Mouse (Mus musculus) CH12.LX (cell line): ENCODE data around the gene Tmem199. TPM values are rescaled to one million over a fixed set of nuclear protein-coding genes. Genes with fewer than 3 reads are reported as not detected.

Experiments used
- DNase-seq: peaks from one replicate; pipeline ENCODE4 v3.0.0-alpha.2; 2013; ENCODE audit errors: extremely low read depth
- H3K27ac ChIP-seq: 2 replicates; pipeline ENCODE4 v1.5.1; 2012; ENCODE audit warnings: low read depth, mild to moderate bottlenecking, control low read depth, moderate library complexity; ENCODE audit not compliant: insufficient read depth
- H3K27me3 ChIP-seq: replicated peaks from 2 replicates; pipeline ENCODE3; 2012; ENCODE audit warnings: inconsistent platforms
- H3K36me3 ChIP-seq, 2 experiments: replicated peaks in 1 of 2; 2 replicates each; pipeline versions ENCODE3 to v1.6.1; 2012; ENCODE audit warnings: inconsistent platforms in 1 of 2, low read length in 1 of 2, mild to moderate bottlenecking in 1 of 2, mixed read lengths in 1 of 2, moderate library complexity in 1 of 2; ENCODE audit not compliant: control insufficient read depth in 1 of 2, insufficient read depth in 1 of 2
- H3K4me1 ChIP-seq, 2 experiments: 2 replicates each; pipeline ENCODE4 v1.6.1; 2012; ENCODE audit warnings: inconsistent platforms in 1 of 2, moderate library complexity in 1 of 2; ENCODE audit not compliant: insufficient read depth in 2 of 2, control insufficient read depth in 1 of 2
- H3K4me2 ChIP-seq: 2 replicates; pipeline ENCODE4 v1.6.1; 2012; ENCODE audit warnings: low read depth, mild to moderate bottlenecking, control low read depth; ENCODE audit not compliant: poor library complexity, insufficient read depth, severe bottlenecking
- H3K4me3 ChIP-seq, 3 experiments: fragments of 150-350 bp in 1 of 3; sonication (generic) in 1 of 3; replicated peaks in 1 of 3; 2 replicates each; pipeline versions ENCODE3 to v1.5.1; 2011 to 2012; ENCODE audit warnings: low read depth in 2 of 3, low read length in 2 of 3, mild to moderate bottlenecking in 2 of 3, moderate library complexity in 2 of 3, control low read depth in 1 of 3, improper control_type of control experiment in 1 of 3, inconsistent platforms in 1 of 3, mixed read lengths in 1 of 3; ENCODE audit not compliant: poor library complexity in 1 of 3
- H3K79me2 ChIP-seq: replicated peaks from 2 replicates; pipeline ENCODE4 v1.6.1; 2012; ENCODE audit warnings: mild to moderate bottlenecking, moderate library complexity; ENCODE audit not compliant: control insufficient read depth, poor library complexity, insufficient read depth, severe bottlenecking; ENCODE audit errors: extremely low read depth
- H3K9ac ChIP-seq: 2 replicates; pipeline ENCODE4 v1.6.1; 2012; ENCODE audit warnings: low read depth, mild to moderate bottlenecking, control low read depth, moderate library complexity; ENCODE audit not compliant: insufficient read depth
- H3K9me3 ChIP-seq: replicated peaks from 2 replicates; pipeline ENCODE3; 2012; ENCODE audit warnings: low read length, inconsistent platforms, mixed read lengths
- BHLHE40 ChIP-seq: IDR thresholded peaks from 2 replicates; pipeline ENCODE4 v1.6.1; 2011; ENCODE audit warnings: mild to moderate bottlenecking, low read depth, low read length, improper control_type of control experiment
- CHD1 ChIP-seq: IDR thresholded peaks from 2 replicates; pipeline ENCODE4 v1.6.1; 2012; ENCODE audit warnings: low read depth, low read length, improper control_type of control experiment, inconsistent platforms
- CHD2 ChIP-seq: IDR thresholded peaks from 2 replicates; pipeline ENCODE4 v1.6.1; 2011; ENCODE audit warnings: low read length, improper control_type of control experiment
- E2F4 ChIP-seq: IDR thresholded peaks from 2 replicates; pipeline ENCODE4 v1.6.1; 2011; ENCODE audit warnings: low read depth, low read length, improper control_type of control experiment; ENCODE audit not compliant: insufficient replicate concordance
- ELF1 ChIP-seq: IDR thresholded peaks from 2 replicates; pipeline ENCODE4 v1.6.1; 2014; ENCODE audit warnings: low read depth, mild to moderate bottlenecking, inconsistent platforms, low read length, improper control_type of control experiment
- EP300 ChIP-seq: IDR thresholded peaks from 2 replicates; pipeline ENCODE4 v1.6.1; 2011; ENCODE audit warnings: low read length, improper control_type of control experiment
- ETS1 ChIP-seq: conservative IDR thresholded peaks from 2 replicates; pipeline ENCODE4 v1.6.1; 2012; ENCODE audit warnings: low read depth, mild to moderate bottlenecking, inconsistent platforms, low read length, improper control_type of control experiment, moderate library complexity
- GABPA ChIP-seq: IDR thresholded peaks from 2 replicates; pipeline ENCODE4 v1.6.1; 2012; ENCODE audit warnings: low read depth, low read length, improper control_type of control experiment, inconsistent platforms; ENCODE audit not compliant: insufficient replicate concordance
- HCFC1 ChIP-seq: IDR thresholded peaks from 2 replicates; pipeline ENCODE4 v1.6.1; 2012; ENCODE audit warnings: low read depth, mild to moderate bottlenecking, inconsistent platforms, low read length, improper control_type of control experiment
- IRF4 ChIP-seq: IDR thresholded peaks from 2 replicates; pipeline ENCODE4 v1.6.1; 2014; ENCODE audit warnings: low read depth, mild to moderate bottlenecking, inconsistent platforms, low read length, improper control_type of control experiment
- KAT2A ChIP-seq: IDR thresholded peaks from 2 replicates; pipeline ENCODE4 v1.6.1; 2012; ENCODE audit warnings: low read length, improper control_type of control experiment, inconsistent platforms; ENCODE audit not compliant: insufficient replicate concordance
- MAFK ChIP-seq: IDR thresholded peaks from 2 replicates; pipeline ENCODE4 v1.6.1; 2011; ENCODE audit warnings: low read length, improper control_type of control experiment; ENCODE audit not compliant: insufficient replicate concordance
- MAX ChIP-seq: IDR thresholded peaks from 2 replicates; pipeline ENCODE4 v1.6.1; 2011; ENCODE audit warnings: low read length, improper control_type of control experiment
- MAZ ChIP-seq: IDR thresholded peaks from 2 replicates; pipeline ENCODE4 v1.6.1; 2012; ENCODE audit warnings: low read depth, mild to moderate bottlenecking, inconsistent platforms, low read length, improper control_type of control experiment, moderate library complexity
- MEF2A ChIP-seq: IDR thresholded peaks from 2 replicates; pipeline ENCODE4 v1.6.1; 2014; ENCODE audit warnings: low read depth, mild to moderate bottlenecking, inconsistent platforms, low read length, improper control_type of control experiment, borderline replicate concordance
- MXI1 ChIP-seq: IDR thresholded peaks from 2 replicates; pipeline ENCODE4 v1.6.1; 2011; ENCODE audit warnings: mild to moderate bottlenecking, low read depth, low read length, improper control_type of control experiment
- NELFE ChIP-seq: IDR thresholded peaks from 2 replicates; pipeline ENCODE4 v1.6.1; 2011; ENCODE audit warnings: low read depth, low read length, improper control_type of control experiment
- PAX5 ChIP-seq: IDR thresholded peaks from 2 replicates; pipeline ENCODE4 v1.6.1; 2012; ENCODE audit warnings: low read length, inconsistent platforms, mixed read lengths
- POLR2A ChIP-seq: IDR thresholded peaks from 2 replicates; pipeline ENCODE4 v1.6.1; 2011; ENCODE audit warnings: low read depth, mild to moderate bottlenecking, improper control_type of control experiment, low read length
- POLR2AphosphoS2 ChIP-seq: IDR thresholded peaks from 2 replicates; pipeline ENCODE4 v1.6.1; 2011; ENCODE audit warnings: low read depth, low read length, improper control_type of control experiment
- RAD21 ChIP-seq: IDR thresholded peaks from 2 replicates; pipeline ENCODE4 v1.6.1; 2011; ENCODE audit warnings: low read depth, mild to moderate bottlenecking, low read length, improper control_type of control experiment, moderate library complexity
- RCOR1 ChIP-seq: conservative IDR thresholded peaks from 2 replicates; pipeline ENCODE4 v1.6.1; 2012; ENCODE audit warnings: low read depth, mild to moderate bottlenecking, inconsistent platforms, low read length, improper control_type of control experiment
- SIN3A ChIP-seq: IDR thresholded peaks from 2 replicates; pipeline ENCODE4 v1.6.1; 2012; ENCODE audit warnings: low read length, improper control_type of control experiment, inconsistent platforms
- SMC3 ChIP-seq: IDR thresholded peaks from 2 replicates; pipeline ENCODE4 v1.6.1; 2011; ENCODE audit warnings: low read depth, low read length, improper control_type of control experiment
- TBP ChIP-seq: conservative IDR thresholded peaks from 2 replicates; pipeline ENCODE4 v1.6.1; 2011; ENCODE audit warnings: low read depth, low read length, improper control_type of control experiment
- TCF12 ChIP-seq: IDR thresholded peaks from 2 replicates; pipeline ENCODE4 v1.6.1; 2014; ENCODE audit warnings: low read depth, mild to moderate bottlenecking, inconsistent platforms, low read length, improper control_type of control experiment
- UBTF ChIP-seq: IDR thresholded peaks from 2 replicates; pipeline ENCODE4 v1.6.1; 2012; ENCODE audit warnings: low read depth, mild to moderate bottlenecking, inconsistent platforms, low read length, improper control_type of control experiment, moderate library complexity
- ZC3H11A ChIP-seq: IDR thresholded peaks from 2 replicates; pipeline ENCODE4 v1.6.1; 2012; ENCODE audit warnings: low read depth, mild to moderate bottlenecking, inconsistent platforms, low read length, improper control_type of control experiment
- ZNF384 ChIP-seq: IDR thresholded peaks from 2 replicates; pipeline ENCODE4 v1.6.1; 2012; ENCODE audit warnings: low read depth, low read length, improper control_type of control experiment, inconsistent platforms
- dilution Hi-C: fragments of 300-500 bp; cut with MboI; formaldehyde crosslinking; loops from 2 replicates; pipeline ENCODE4 v1.14.3; 2020; ENCODE audit warnings: low sequenced_read_pairs; ENCODE audit not compliant: extremely low pct_unique_long_range_greater_than_20kb, extremely low pct_ligation_motif_present
- in situ Hi-C: fragments of 300-500 bp; cut with MboI; formaldehyde crosslinking; loops from 3 replicates; pipeline ENCODE4 v1.14.3; 2019; ENCODE audit warnings: low sequenced_read_pairs, low pct_ligation_motif_present, low pct_unique_long_range_greater_than_20kb, mixed read lengths
- polyA plus RNA-seq: library from polyadenylated mRNA; unstranded; fragments of >175 nt; gene quantifications from 2 replicates; pipeline ENCODE4 v1.2.1, GENCODE M21; 2012; ENCODE audit warnings: low read depth; ENCODE audit not compliant: insufficient read length
- total RNA-seq, 2 experiments: library from RNA; depleted of rRNA; stranded (reverse); fragments of 300-350 nt in 1 of 2; fragments of >200 nt in 1 of 2; gene quantifications; 2 replicates each; pipeline ENCODE4 v1.2.3; 2012 to 2014

The Tmem199 gene
- total and polyA plus RNA-seq, 3 experiments, result 67.3 to 109 (median 80.4) TPM

DNA sequence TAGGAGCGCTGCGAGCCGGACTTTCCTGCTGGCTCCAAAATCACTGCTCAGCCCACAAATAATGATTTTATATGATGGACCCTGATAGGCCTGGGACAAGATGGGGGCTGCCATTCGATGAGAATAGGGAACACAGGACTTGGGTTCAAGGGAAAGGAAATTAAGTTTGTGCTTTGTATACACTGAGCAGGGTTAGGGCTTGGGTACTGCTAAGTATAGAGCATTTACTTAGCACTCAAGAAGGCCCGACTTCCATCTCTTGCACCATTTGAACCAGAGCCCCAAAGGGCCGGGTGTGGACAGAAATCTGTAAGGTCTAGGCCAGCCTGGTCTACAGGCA, 39.1 kb upstream of the Tmem199 start:
- Histone ChIP-seq H3K9ac (peak overlapping the region; percentile 61), H3K9me3 (peaks cover 14% of the 10 kb centered on the region), H3K4me2 (peak overlapping the region; percentile 75), H3K36me3 (peaks cover 0 to 10% of the 10 kb centered on the region in 2 experiments), H3K79me2 (peaks cover 42% of the 10 kb centered on the region), H3K4me3 (peak overlapping the region in 2 of 3 experiments; percentile 35 to 60), H3K27ac (no peak overlapping the region), H3K27me3 (no peaks in the 10 kb centered on the region)
- in situ Hi-C loops (loop anchor here (25.0 kb wide), 1 partner anchor 661 kb away; no protein-coding TSS in a partner anchor), dilution Hi-C loops (no loop called here)
- 0 out of 2 replicates have a peak, but pooled peaks have one; percentile 5 for TF ChIP-seq MAZ
- no peak for TF ChIP-seq HCFC1
- TF ChIP-seq, all 38 proteins: peak for 1
- peaks cover 4 to 30% of the 10 kb centered on the region in 2 experiments; a peak in 3 of 4 replicates for H3K4me1 ChIP-seq
- DNase-seq, result peak; percentile 33

GRCm38 (mm10) chr11:78550168-78551058, 38.4 kb upstream of the Tmem199 start, which contains the start of gene Tmem97:
Gene Tmem97, minus strand, starts transcription at chr11:78550777.
- dilution Hi-C loops, result no loop called here
- Histone ChIP-seq H3K9me3 (peaks cover 14% of the 10 kb centered on the region), H3K4me2 (peak within 1 kb of the TSS; percentile 94), H3K27ac (peak within 1 kb of the TSS; percentile 50), H3K27me3 (no peaks in the 10 kb centered on the region), H3K4me3 (peak within 1 kb of the TSS; percentile 60 to 86 (median 83)), H3K36me3 (peaks cover 3 to 15% of the 10 kb centered on the region in 2 experiments), H3K9ac (peak within 1 kb of the TSS; percentile 61), H3K79me2 (peaks cover 46% of the 10 kb centered on the region), H3K4me1 (peaks cover 6 to 36% of the 10 kb centered on the region in 2 experiments)
- in situ Hi-C loops, result loop anchor here (25.0 kb wide), 1 partner anchor 662 kb away; no protein-coding TSS in a partner anchor
- peak; percentile 99 for DNase-seq
- TF ChIP-seq RAD21 (no peak; the same call in 1 of the 2 replicates), MAFK (no peak), HCFC1 (peak; percentile 69), MEF2A (peak; percentile 17; the same call in 1 of the 2 replicates), ZNF384 (no peak; the same call in 1 of the 2 replicates), IRF4 (0 out of 2 replicates have a peak, but pooled peaks have one; percentile 6), POLR2A (peak; percentile 99), NELFE (peak; percentile 93), UBTF (peak; percentile 62; the same call in 1 of the 2 replicates), CHD2 (peak; percentile 97), ZC3H11A (no peak), BHLHE40 (peak; percentile 86), KAT2A (peak; percentile 77; the same call in 1 of the 2 replicates), E2F4 (no peak), ELF1 (peak; percentile 67), PAX5 (no peak), TBP (peak; percentile 79; the same call in 1 of the 2 replicates), POLR2AphosphoS2 (peak; percentile 78), GABPA (no peak), RCOR1 (no peak), ETS1 (0 out of 2 replicates have a peak, but pooled peaks have one; percentile 9), MAZ (0 out of 2 replicates have a peak, but pooled peaks have one; percentile 55), MAX (peak; percentile 94), EP300 (no peak), CHD1 (peak; percentile 20; the same call in 1 of the 2 replicates), MXI1 (peak; percentile 99), SMC3 (no peak), SIN3A (peak; percentile 97), TCF12 (peak; percentile 93)
